Mouse (Mus musculus) brain, embryonic 14.5 days (tissue): ENCODE results near the gene Sh2d6.

Source experiments
- CTCF ChIP-seq: fragments of 200-500 bp; IDR thresholded peaks from 2 replicates; pipeline ENCODE4 v1.5.1; 2012; ENCODE audit warnings: inconsistent platforms, mild to moderate bottlenecking, moderate library complexity, borderline replicate concordance; ENCODE audit not compliant: insufficient read depth, insufficient read length; ENCODE audit errors: extremely low read depth
- POLR2A ChIP-seq: fragments of 200-500 bp; IDR thresholded peaks from 2 replicates; pipeline ENCODE4 v1.6.1; 2012; ENCODE audit warnings: mild to moderate bottlenecking, inconsistent platforms, borderline replicate concordance; ENCODE audit not compliant: poor library complexity, insufficient read depth, insufficient read length, severe bottlenecking; ENCODE audit errors: extremely low read depth

DNA sequence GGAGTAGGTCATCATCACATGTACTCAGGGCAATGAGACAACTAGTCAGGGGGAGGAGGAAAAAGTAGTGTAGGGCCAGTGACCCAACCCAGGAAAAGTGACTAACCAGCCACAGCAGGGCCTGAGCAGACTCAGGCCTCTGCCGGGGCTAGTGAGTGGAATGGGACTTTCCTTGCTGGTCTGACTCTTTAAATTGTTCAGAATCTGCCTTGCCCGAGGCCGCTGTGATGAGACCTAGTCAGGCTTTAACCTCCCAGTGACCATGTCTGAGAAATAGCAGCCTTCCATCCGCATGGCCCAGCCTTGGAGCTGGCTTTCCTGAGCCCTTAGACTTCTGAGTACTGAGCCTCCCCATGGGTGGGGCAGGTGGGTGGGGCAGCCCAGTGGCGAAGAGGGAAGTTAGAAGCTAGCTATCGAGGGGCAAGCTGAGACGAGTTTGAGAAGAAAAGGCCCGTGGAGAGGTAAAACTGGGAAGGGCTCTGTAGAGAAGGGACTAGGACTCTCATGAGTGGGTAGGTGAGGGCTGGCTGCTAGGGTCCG is 27.6 kb upstream of the Sh2d6 start:
- TF ChIP-seq CTCF = no peak
- no peak for TF ChIP-seq POLR2A
